Mouse (Mus musculus) embryonic facial prominence, embryonic 12.5 days (tissue): ENCODE measurements around the gene Ap5z1. TPM values are rescaled to one million over a fixed set of nuclear protein-coding genes. Genes with fewer than 3 reads are reported as not detected.

ENCODE experiments used
- ATAC-seq: fragments of 200-750 bp; cut with Nextera tagmentation; 2 replicates; pipeline ENCODE4 v1.8.0; 2017; ENCODE audit not compliant: insufficient number of reproducible peaks, insufficient read depth, low FRiP score, low TSS enrichment
- H3K27ac ChIP-seq: fragments of 300-500 bp; sonication (generic); 2 replicates; pipeline ENCODE4 v1.5.1; 2016; ENCODE audit warnings: mild to moderate bottlenecking
- H3K27me3 ChIP-seq: fragments of 300-500 bp; sonication (generic); 2 replicates; pipeline ENCODE4 v1.6.1; 2016; ENCODE audit warnings: mild to moderate bottlenecking, moderate library complexity
- H3K36me3 ChIP-seq: fragments of 300-500 bp; sonication (generic); 2 replicates; pipeline ENCODE4 v1.6.1; 2016; ENCODE audit warnings: mild to moderate bottlenecking
- H3K4me1 ChIP-seq: fragments of 300-500 bp; sonication (generic); 2 replicates; pipeline ENCODE4 v1.6.1; 2016
- H3K4me2 ChIP-seq: fragments of 300-500 bp; sonication (generic); replicated peaks from 2 replicates; pipeline ENCODE4 v1.6.1; 2016; ENCODE audit warnings: mild to moderate bottlenecking, moderate library complexity
- H3K4me3 ChIP-seq: fragments of 300-500 bp; sonication (generic); 2 replicates; pipeline ENCODE4 v1.5.1; 2016; ENCODE audit warnings: mild to moderate bottlenecking
- H3K9ac ChIP-seq: fragments of 300-500 bp; sonication (generic); 2 replicates; pipeline ENCODE4 v1.6.1; 2016; ENCODE audit warnings: mild to moderate bottlenecking, moderate library complexity
- H3K9me3 ChIP-seq: fragments of 300-500 bp; sonication (generic); 2 replicates; pipeline ENCODE4 v1.6.1; 2016; ENCODE audit warnings: mild to moderate bottlenecking, moderate library complexity
- WGBS: fragments of 180-500 bp; shearing (Covaris S2); methylation state at CpG from one replicate; pipeline ENCODE4 v1.1.7; 2016; 5-methylcytosine and 5-hydroxymethylcytosine counted together
- polyA plus RNA-seq: library from polyadenylated mRNA; unstranded; fragments of >200 nt; fragmentation: Nextera tagmentation; extraction: Ambion mirVana; gene quantifications from 2 replicates; pipeline ENCODE4 v1.2.1, GENCODE M21; 2016

Gene Ap5z1
- polyA plus RNA-seq, 1 experiment from 2014 or later, result 10.8 TPM

GRCm38 (mm10) chr5:142500918-142501317 lies 37.2 kb downstream of the Ap5z1 start:
- Histone ChIP-seq H3K27ac (no peak overlapping the region), H3K27me3 (no peaks in the 10 kb centered on the region), H3K4me3 (no peak overlapping the region), H3K4me1 (peaks cover 12% of the 10 kb centered on the region; the same call in 1 of the 2 replicates), H3K36me3 (no peaks in the 10 kb centered on the region), H3K4me2 (no peak overlapping the region), H3K9ac (no peak overlapping the region), H3K9me3 (no peaks in the 10 kb centered on the region)
- 78% methylated on average over 10 of the region's 10 CpGs for WGBS
- ATAC-seq, result no peak

GRCm38 (mm10) chr5:142502414-142502813 lies 38.7 kb downstream of the Ap5z1 start:
- Histone ChIP-seq H3K4me2 (no peak overlapping the region), H3K4me1 (peaks cover 12% of the 10 kb centered on the region; the same call in 1 of the 2 replicates), H3K9me3 (no peaks in the 10 kb centered on the region), H3K27me3 (no peaks in the 10 kb centered on the region), H3K4me3 (no peak overlapping the region), H3K9ac (no peak overlapping the region), H3K36me3 (no peaks in the 10 kb centered on the region), H3K27ac (no peak overlapping the region)
- ATAC-seq, result 0 out of 2 replicates have a peak, but pooled peaks have one; percentile 23
- WGBS, result 5% methylated on average over 3 of the region's 3 CpGs

GRCm38 (mm10) chr5:142504175-142504574 lies 40.4 kb downstream of the Ap5z1 start:
- H3K9me3 ChIP-seq, result no peaks in the 10 kb centered on the region
- no peak for ATAC-seq
- H3K27me3 ChIP-seq, result no peaks in the 10 kb centered on the region
- no peak overlapping the region for H3K9ac ChIP-seq
- H3K27ac ChIP-seq, result no peak overlapping the region
- no peak overlapping the region for H3K4me2 ChIP-seq
- peaks cover 15% of the 10 kb centered on the region for H3K4me1 ChIP-seq
- WGBS, result 77% methylated on average over 3 of the region's 3 CpGs
- H3K36me3 ChIP-seq, result no peaks in the 10 kb centered on the region
- no peak overlapping the region for H3K4me3 ChIP-seq

- Histone ChIP-seq H3K9me3 (no peaks in the 10 kb centered on the region), H3K27me3 (no peaks in the 10 kb centered on the region), H3K4me2 (no peak overlapping the region), H3K9ac (no peak overlapping the region), H3K27ac (no peak overlapping the region), H3K4me3 (no peak overlapping the region), H3K4me1 (peaks cover 16% of the 10 kb centered on the region), H3K36me3 (no peaks in the 10 kb centered on the region)
- no peak for ATAC-seq
- 64% methylated on average over 3 of the region's 3 CpGs for WGBS
These were observed 42.1 kb downstream of the Ap5z1 start for GRCm38 (mm10) chr5:142505695-142506423.

DNA sequence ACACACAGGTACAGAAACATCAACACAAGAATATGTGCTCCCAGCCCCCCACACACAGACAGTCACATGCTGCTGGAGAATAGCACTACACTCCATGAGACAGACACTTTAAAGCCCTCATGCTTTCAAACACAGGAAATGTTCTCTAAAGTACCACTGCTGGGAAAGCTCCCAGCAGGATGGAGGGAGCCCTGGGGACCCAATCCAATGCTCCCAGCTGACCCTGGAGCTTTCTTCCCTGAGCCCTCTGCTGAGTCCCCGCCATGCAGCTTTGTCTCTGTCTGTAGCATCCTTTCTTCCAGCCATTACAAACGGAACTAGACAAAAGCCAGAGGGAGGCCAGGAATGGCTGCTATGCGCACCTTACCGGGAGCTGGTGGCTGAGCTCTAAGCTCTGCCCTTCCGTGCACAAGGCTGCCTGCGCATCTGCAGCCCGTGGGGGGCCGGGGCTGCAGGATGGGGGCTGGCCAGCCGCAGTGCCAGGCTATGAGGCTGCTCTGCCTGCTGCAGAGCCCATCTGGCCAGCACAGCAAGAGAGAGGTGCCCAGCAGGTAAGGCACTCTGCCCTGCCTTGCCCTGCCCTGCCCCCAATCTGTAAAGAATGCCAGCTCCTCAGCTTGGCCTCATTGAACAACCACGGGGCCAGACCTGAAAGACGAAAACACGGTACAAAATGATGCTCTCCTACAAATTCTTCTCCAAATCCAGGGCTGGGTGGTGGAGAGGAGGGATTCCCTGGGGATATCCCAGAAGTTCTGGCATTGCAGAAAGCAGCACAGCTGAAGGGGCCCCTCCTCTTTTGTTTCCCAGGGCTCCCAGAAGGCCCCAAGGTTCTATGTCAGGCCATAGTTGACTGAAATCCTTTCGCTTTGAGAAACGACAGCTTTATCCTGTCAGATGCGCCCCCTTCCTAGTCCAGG lies 45.7 kb downstream of the Ap5z1 start:
- Histone ChIP-seq H3K9me3 (no peaks in the 10 kb centered on the region), H3K4me1 (peaks cover 14% of the 10 kb centered on the region), H3K27ac (peak overlapping the region; percentile 69; the same call in 1 of the 2 replicates), H3K9ac (peak overlapping the region; percentile 33), H3K4me2 (peak overlapping the region; percentile 34), H3K36me3 (no peaks in the 10 kb centered on the region), H3K4me3 (no peak overlapping the region), H3K27me3 (no peaks in the 10 kb centered on the region)
- WGBS, result 8% methylated on average over 15 of the region's 15 CpGs
- no peak for ATAC-seq

GRCm38 (mm10) chr5:142510061-142510414 lies 46.3 kb downstream of the Ap5z1 start:
- 48% methylated on average over 7 of the region's 7 CpGs for WGBS
- Histone ChIP-seq H3K27ac (0 out of 2 replicates have a peak overlapping the region, but pooled peaks have one; percentile 36), H3K27me3 (no peaks in the 10 kb centered on the region), H3K4me2 (0 out of 2 replicates have a peak overlapping the region, but pooled peaks have one; percentile 34), H3K36me3 (no peaks in the 10 kb centered on the region), H3K9ac (no peak overlapping the region), H3K4me3 (no peak overlapping the region), H3K4me1 (peaks cover 14% of the 10 kb centered on the region), H3K9me3 (no peaks in the 10 kb centered on the region)
- ATAC-seq, result no peak

DNA sequence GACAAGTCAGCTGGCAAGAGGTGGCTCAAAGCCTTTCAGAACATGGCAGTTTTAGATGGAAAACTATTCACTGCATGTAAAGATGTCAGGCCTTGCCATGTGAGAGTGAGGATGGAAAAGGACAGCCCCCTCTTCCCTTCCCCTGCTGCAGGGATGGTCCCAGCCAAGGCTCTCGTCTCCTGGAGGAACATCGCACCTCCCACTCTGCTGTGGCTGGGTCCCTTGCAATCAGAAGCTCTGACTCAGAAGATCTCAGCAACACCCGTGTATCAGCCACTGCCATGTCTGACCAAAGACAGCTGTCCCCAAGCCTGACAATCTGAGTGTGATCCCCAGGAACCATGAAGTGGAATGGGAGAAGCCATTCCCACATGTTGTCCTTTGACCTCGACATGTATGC lies 48.4 kb downstream of the Ap5z1 start:
- no peak for ATAC-seq
- Histone ChIP-seq H3K27me3 (no peaks in the 10 kb centered on the region), H3K4me1 (peaks cover 14% of the 10 kb centered on the region), H3K4me2 (no peak overlapping the region), H3K4me3 (no peak overlapping the region), H3K27ac (no peak overlapping the region), H3K9me3 (no peaks in the 10 kb centered on the region), H3K9ac (no peak overlapping the region), H3K36me3 (no peaks in the 10 kb centered on the region)
- 76% methylated on average over 4 of the region's 4 CpGs for WGBS

DNA sequence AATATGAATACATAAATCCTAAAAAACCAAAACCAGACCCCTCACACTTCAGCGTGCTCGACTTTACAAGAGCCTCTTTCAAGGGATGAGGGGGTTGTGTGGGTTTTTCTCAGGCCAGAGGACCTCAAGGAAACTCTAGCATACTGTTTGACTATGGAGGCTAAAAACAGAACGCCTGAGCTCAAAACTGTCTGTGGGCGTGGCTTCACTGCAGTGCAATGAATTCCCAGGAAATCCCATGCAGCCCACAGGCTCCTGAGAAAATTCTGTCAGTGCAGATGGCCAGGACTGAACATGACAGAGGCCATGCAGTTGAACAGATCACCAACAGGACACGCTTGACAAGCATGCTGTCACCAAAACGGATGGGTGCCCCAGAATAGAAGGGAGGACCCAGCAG lies 55.2 kb downstream of the Ap5z1 start:
- ATAC-seq, result no peak
- no peak overlapping the region for H3K9ac ChIP-seq
- no peaks in the 10 kb centered on the region for H3K9me3 ChIP-seq
- peaks cover 6% of the 10 kb centered on the region; the same call in 1 of the 2 replicates for H3K4me1 ChIP-seq
- H3K27me3 ChIP-seq, result no peaks in the 10 kb centered on the region
- no peak overlapping the region for H3K4me3 ChIP-seq
- H3K36me3 ChIP-seq, result no peaks in the 10 kb centered on the region
- no peak overlapping the region for H3K4me2 ChIP-seq
- WGBS, result 52% methylated on average over 6 of the region's 6 CpGs
- H3K27ac ChIP-seq, result no peak overlapping the region

- Histone ChIP-seq H3K27me3 (no peaks in the 10 kb centered on the region), H3K4me1 (peaks cover 6% of the 10 kb centered on the region; the same call in 1 of the 2 replicates), H3K27ac (no peak overlapping the region), H3K36me3 (no peaks in the 10 kb centered on the region), H3K4me2 (no peak overlapping the region), H3K9me3 (no peaks in the 10 kb centered on the region), H3K4me3 (no peak overlapping the region), H3K9ac (no peak overlapping the region)
- 70% methylated on average over 4 of the region's 4 CpGs for WGBS
- no peak for ATAC-seq
These were observed 56.6 kb downstream of the Ap5z1 start for GRCm38 (mm10) chr5:142520360-142520759.

- ATAC-seq, result no peak
- 84% methylated on average over 11 of the region's 11 CpGs for WGBS
- Histone ChIP-seq H3K4me1 (peaks cover 6% of the 10 kb centered on the region; the same call in 1 of the 2 replicates), H3K9ac (no peak overlapping the region), H3K36me3 (no peaks in the 10 kb centered on the region), H3K4me3 (no peak overlapping the region), H3K27me3 (no peaks in the 10 kb centered on the region), H3K9me3 (no peaks in the 10 kb centered on the region), H3K27ac (no peak overlapping the region), H3K4me2 (no peak overlapping the region)
These were observed 57.6 kb downstream of the Ap5z1 start for GRCm38 (mm10) chr5:142521195-142521866.

- WGBS, result 76% methylated on average over 8 of the region's 8 CpGs
- no peak overlapping the region for H3K9ac ChIP-seq
These were observed 61.1 kb downstream of the Ap5z1 start for GRCm38 (mm10) chr5:142524711-142525464.

More at GRCm38 (mm10) chr5:142524711-142525464, 61.1 kb downstream of the Ap5z1 start:
- Histone ChIP-seq H3K4me3 (no peak overlapping the region), H3K27me3 (peaks cover 8% of the 10 kb centered on the region), H3K27ac (no peak overlapping the region), H3K4me2 (no peak overlapping the region), H3K9me3 (no peaks in the 10 kb centered on the region), H3K36me3 (no peaks in the 10 kb centered on the region), H3K4me1 (no peaks in the 10 kb centered on the region)
- ATAC-seq, result no peak
